Mouse (Mus musculus): ENCODE data around the gene Gm18336. TPM values are rescaled to one million over a fixed set of nuclear protein-coding genes. Genes with fewer than 3 reads are reported as not detected.
A peak's percentile ranks its signal among the peaks of the same experiment; 100 is the strongest.
"Not testable (repeated sequence)": the region's sequence is repeated elsewhere in the genome, so short reads cannot be mapped to it uniquely, and the experiment has no call there.

Gm18336 gene
- total RNA-seq (2014; rRNA removed) (not detected in 2 replicates), polyA plus RNA-seq (2012; rRNA removed) (not detected in 2 replicates)

- not testable (repeated sequence) for H3K9ac ChIP-seq (ENCODE audit: low read depth, low read length); H3K79me2 ChIP-seq (ENCODE audit: control insufficient read depth, insufficient read depth, low read length)
- 86% methylated on average over 1 of the region's 2 CpGs for WGBS
Measured at GRCm38 (mm10) chrX:73398636-73399035, at the start of gene Gm18336. Gene Gm18336, minus strand, starts transcription at chrX:73398736.

GRCm38 (mm10) chrX:73441428-73441827, 42.9 kb upstream of the Gm18336 start:
- no peaks in the 10 kb centered on the region for H3K4me1 ChIP-seq (ENCODE audit: control insufficient read depth, insufficient read depth, low read length)
- WGBS = 75% methylated on average over 2 of the region's 2 CpGs
- TF ChIP-seq POLR2A (IDR thresholded peaks at IDR 0.05; ENCODE audit: extremely low read depth, insufficient read depth, low read length) (no peak), CTCF (IDR thresholded peaks at IDR 0.05; ENCODE audit: low read depth, low read length) (no peak)

More at GRCm38 (mm10) chrX:73398636-73399035, at the start of gene Gm18336:
- not testable (repeated sequence) for H3K27me3 ChIP-seq (ENCODE audit: control insufficient read depth, insufficient read depth, low read length); DNase-seq (ENCODE audit: extremely low read depth, low read depth, low spot score); H3K27ac ChIP-seq (replicated peaks; ENCODE audit: insufficient read depth, low read depth, low read length); H3K36me3 ChIP-seq (ENCODE audit: control insufficient read depth, insufficient read depth, low read length); H3K4me3 ChIP-seq (ENCODE audit: insufficient read depth, low read depth, low read length); H3K4me1 ChIP-seq (ENCODE audit: control insufficient read depth, insufficient read depth, low read length)

GRCm38 (mm10) chrX:73435252-73435651, 36.7 kb upstream of the Gm18336 start, which contains the start of gene Trex2:
Gene Trex2, minus strand, starts transcription at chrX:73435344.
- no peaks in the 10 kb centered on the region for H3K4me1 ChIP-seq (ENCODE audit: control insufficient read depth, insufficient read depth, low read length)
- no peaks in the 10 kb centered on the region for H3K36me3 ChIP-seq (ENCODE audit: control insufficient read depth, insufficient read depth, low read length)
- no peak within 1 kb of the TSS for H3K9ac ChIP-seq (ENCODE audit: low read depth, low read length)
- H3K79me2 ChIP-seq (ENCODE audit: control insufficient read depth, insufficient read depth, low read length) = no peaks in the 10 kb centered on the region
- WGBS = 48% methylated on average over 10 of the region's 11 CpGs
- no peak for DNase-seq (ENCODE audit: extremely low read depth, low read depth, low spot score)
- no peak within 1 kb of the TSS for H3K4me3 ChIP-seq (ENCODE audit: insufficient read depth, low read depth, low read length)
- no peaks in the 10 kb centered on the region for H3K27me3 ChIP-seq (ENCODE audit: control insufficient read depth, insufficient read depth, low read length)
- TF ChIP-seq POLR2A (IDR thresholded peaks at IDR 0.05; ENCODE audit: extremely low read depth, insufficient read depth, low read length) (no peak), CTCF (IDR thresholded peaks at IDR 0.05; ENCODE audit: low read depth, low read length) (no peak)
- H3K27ac ChIP-seq (replicated peaks; ENCODE audit: insufficient read depth, low read depth, low read length) = no peak within 1 kb of the TSS

More at GRCm38 (mm10) chrX:73441428-73441827, 42.9 kb upstream of the Gm18336 start:
- H3K36me3 ChIP-seq (ENCODE audit: control insufficient read depth, insufficient read depth, low read length) = no peaks in the 10 kb centered on the region
- H3K9ac ChIP-seq (ENCODE audit: low read depth, low read length) = no peak overlapping the region
- H3K4me3 ChIP-seq (ENCODE audit: insufficient read depth, low read depth, low read length) = no peak overlapping the region
- H3K79me2 ChIP-seq (ENCODE audit: control insufficient read depth, insufficient read depth, low read length) = no peaks in the 10 kb centered on the region
- H3K27me3 ChIP-seq (ENCODE audit: control insufficient read depth, insufficient read depth, low read length) = no peaks in the 10 kb centered on the region
- no peak for DNase-seq (ENCODE audit: extremely low read depth, low read depth, low spot score)
- H3K27ac ChIP-seq (replicated peaks; ENCODE audit: insufficient read depth, low read depth, low read length) = no peak overlapping the region

- TF ChIP-seq CTCF (IDR thresholded peaks at IDR 0.05; ENCODE audit: low read depth, low read length) = no peak
- no peak for TF ChIP-seq POLR2A (IDR thresholded peaks at IDR 0.05; ENCODE audit: extremely low read depth, insufficient read depth, low read length)
- H3K9ac ChIP-seq (ENCODE audit: low read depth, low read length) = no peak overlapping the region
- no peaks in the 10 kb centered on the region for H3K4me1 ChIP-seq (ENCODE audit: control insufficient read depth, insufficient read depth, low read length)
- H3K79me2 ChIP-seq (ENCODE audit: control insufficient read depth, insufficient read depth, low read length) = no peaks in the 10 kb centered on the region
- H3K4me3 ChIP-seq (ENCODE audit: insufficient read depth, low read depth, low read length) = no peak overlapping the region
- H3K27me3 ChIP-seq (ENCODE audit: control insufficient read depth, insufficient read depth, low read length) = no peaks in the 10 kb centered on the region
- no peak for DNase-seq (ENCODE audit: extremely low read depth, low read depth, low spot score)
- WGBS = 69% methylated on average over 5 of the region's 5 CpGs
- H3K36me3 ChIP-seq (ENCODE audit: control insufficient read depth, insufficient read depth, low read length) = no peaks in the 10 kb centered on the region
- no peak overlapping the region for H3K27ac ChIP-seq (replicated peaks; ENCODE audit: insufficient read depth, low read depth, low read length)
Measured at GRCm38 (mm10) chrX:73432850-73433249, 34.3 kb upstream of the Gm18336 start.

GRCm38 (mm10) chrX:73430036-73430435, 31.5 kb upstream of the Gm18336 start:
- no peak for TF ChIP-seq CTCF (IDR thresholded peaks at IDR 0.05; ENCODE audit: low read depth, low read length)
- TF ChIP-seq POLR2A (IDR thresholded peaks at IDR 0.05; ENCODE audit: extremely low read depth, insufficient read depth, low read length) = no peak
- Histone ChIP-seq H3K4me3 (ENCODE audit: insufficient read depth, low read depth, low read length) (no peak overlapping the region), H3K27ac (replicated peaks; ENCODE audit: insufficient read depth, low read depth, low read length) (no peak overlapping the region), H3K4me1 (ENCODE audit: control insufficient read depth, insufficient read depth, low read length) (no peaks in the 10 kb centered on the region), H3K79me2 (ENCODE audit: control insufficient read depth, insufficient read depth, low read length) (no peaks in the 10 kb centered on the region), H3K9ac (ENCODE audit: low read depth, low read length) (no peak overlapping the region), H3K36me3 (ENCODE audit: control insufficient read depth, insufficient read depth, low read length) (no peaks in the 10 kb centered on the region), H3K27me3 (ENCODE audit: control insufficient read depth, insufficient read depth, low read length) (no peaks in the 10 kb centered on the region)
- WGBS = 75% methylated on average over 2 of the region's 2 CpGs
- DNase-seq (ENCODE audit: extremely low read depth, low read depth, low spot score) = peak; percentile 52

GRCm38 (mm10) chrX:73412767-73413166, 14.2 kb upstream of the Gm18336 start:
- Histone ChIP-seq H3K27ac (replicated peaks; ENCODE audit: insufficient read depth, low read depth, low read length) (no peak overlapping the region), H3K9ac (ENCODE audit: low read depth, low read length) (no peak overlapping the region), H3K4me1 (ENCODE audit: control insufficient read depth, insufficient read depth, low read length) (no peaks in the 10 kb centered on the region; the same call in 1 of the 2 replicates), H3K4me3 (ENCODE audit: insufficient read depth, low read depth, low read length) (no peak overlapping the region), H3K27me3 (ENCODE audit: control insufficient read depth, insufficient read depth, low read length) (peaks cover 3% of the 10 kb centered on the region; the same call in 1 of the 2 replicates), H3K79me2 (ENCODE audit: control insufficient read depth, insufficient read depth, low read length) (no peaks in the 10 kb centered on the region), H3K36me3 (ENCODE audit: control insufficient read depth, insufficient read depth, low read length) (no peaks in the 10 kb centered on the region)
- 29% methylated on average over 1 of the region's 1 CpGs for WGBS
- no peak for DNase-seq (ENCODE audit: extremely low read depth, low read depth, low spot score)
- no peak for TF ChIP-seq POLR2A (IDR thresholded peaks at IDR 0.05; ENCODE audit: extremely low read depth, insufficient read depth, low read length)

Measured in liver, adult 2 months (tissue).